Mouse (Mus musculus) frontal cortex, postnatal 25 days (tissue): ENCODE measurements around the gene Map7d1.

Experiments used
- DNase-seq, 2 experiments: peaks; one replicate each; pipeline ENCODE4 v3.0.0; 2022; ENCODE audit warnings: low spot score in 2 of 2

Gene Map7d1

DNA sequence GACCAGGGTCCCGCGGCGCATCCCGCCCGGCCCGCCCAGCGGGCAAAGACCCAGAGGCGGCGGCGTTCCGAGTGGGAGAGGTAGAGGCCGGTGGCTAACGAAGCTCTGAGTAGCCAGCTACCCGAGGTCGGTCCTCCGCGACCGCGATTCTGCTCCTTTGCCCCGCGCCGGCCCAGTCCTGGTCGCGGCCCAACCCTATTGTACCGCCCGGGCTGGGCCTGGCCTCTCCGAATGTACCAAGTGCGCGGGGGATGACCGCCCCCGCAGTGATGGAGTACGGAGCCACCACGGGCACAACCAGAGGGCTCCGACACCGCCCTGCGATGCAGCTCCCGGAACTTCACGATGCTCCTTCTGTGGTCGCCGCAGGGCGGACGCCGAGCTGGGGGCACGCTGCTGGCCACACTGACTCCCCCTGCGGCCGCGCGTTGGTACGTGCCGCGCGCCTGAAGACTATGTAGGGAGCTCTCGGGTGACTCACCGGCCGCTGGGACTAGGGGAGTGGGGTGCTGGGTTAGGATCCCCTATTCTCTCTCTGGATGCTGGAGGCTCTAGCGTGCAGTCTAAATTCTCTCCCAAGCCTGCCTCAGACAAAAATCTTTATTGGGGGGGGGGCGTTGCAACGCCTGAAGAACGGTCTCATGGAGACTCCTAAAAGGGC, at the start of gene Map7d1:
TSS of gene Map7d1 (minus strand) at position 213 of the 661 bp plus-strand sequence.
- peak; percentile 78 to 84 for DNase-seq

- no peak for DNase-seq
Observed at GRCm38 (mm10) chr4:126305428-126305827, 49.3 kb upstream of the Map7d1 start.

GRCm38 (mm10) chr4:126303877-126304276, 47.7 kb upstream of the Map7d1 start:
- no peak for DNase-seq

- DNase-seq: no peak
Observed at GRCm38 (mm10) chr4:126301584-126302309, 45.6 kb upstream of the Map7d1 start.

- no peak for DNase-seq
Observed at GRCm38 (mm10) chr4:126300916-126301583, 44.9 kb upstream of the Map7d1 start.

DNA sequence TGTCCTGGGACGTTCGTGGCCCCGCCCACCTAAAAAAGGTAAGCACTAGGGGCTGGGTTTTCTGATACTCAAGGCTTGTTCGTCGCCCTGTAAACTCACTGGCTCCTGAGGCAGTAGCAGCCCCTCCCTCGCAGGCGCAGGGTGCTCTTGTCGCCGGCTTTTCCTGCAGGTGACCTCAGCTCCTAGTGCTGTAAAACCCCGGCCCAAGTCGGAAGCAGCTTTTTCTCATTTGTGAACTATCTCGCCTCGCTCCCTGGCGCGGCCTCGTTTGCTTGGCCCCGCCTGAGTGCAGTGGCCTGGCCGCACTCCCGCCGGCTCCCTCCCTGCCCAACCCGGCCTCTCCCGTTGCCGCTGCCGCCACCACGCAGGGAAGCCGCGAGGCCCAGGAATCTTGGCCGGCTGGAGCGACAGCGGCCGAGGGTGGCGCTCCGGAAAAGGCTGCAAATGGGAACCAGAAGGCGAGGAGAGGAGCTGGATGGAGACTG, 40.5 kb upstream of the Map7d1 start:
- DNase-seq: no peak

DNA sequence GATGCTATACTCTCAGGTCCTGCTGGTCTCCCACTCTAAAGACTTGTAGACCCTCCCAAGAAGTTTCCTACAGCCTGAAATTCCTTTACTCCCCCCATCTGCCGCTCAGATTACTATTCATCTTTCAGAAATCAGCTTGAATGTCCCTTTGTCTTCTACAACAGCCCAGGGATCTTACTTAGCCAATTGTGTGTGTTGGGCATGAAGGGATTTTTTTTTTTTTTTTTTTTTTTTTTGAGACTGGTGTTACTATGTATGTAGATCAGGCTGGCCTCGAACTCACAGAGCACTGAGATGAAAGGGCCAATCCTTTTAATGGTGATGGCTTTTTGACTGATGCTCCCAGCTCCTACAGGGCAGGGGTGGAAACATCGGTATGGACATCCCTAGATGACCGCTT, 39.8 kb upstream of the Map7d1 start:
- no peak for DNase-seq

DNA sequence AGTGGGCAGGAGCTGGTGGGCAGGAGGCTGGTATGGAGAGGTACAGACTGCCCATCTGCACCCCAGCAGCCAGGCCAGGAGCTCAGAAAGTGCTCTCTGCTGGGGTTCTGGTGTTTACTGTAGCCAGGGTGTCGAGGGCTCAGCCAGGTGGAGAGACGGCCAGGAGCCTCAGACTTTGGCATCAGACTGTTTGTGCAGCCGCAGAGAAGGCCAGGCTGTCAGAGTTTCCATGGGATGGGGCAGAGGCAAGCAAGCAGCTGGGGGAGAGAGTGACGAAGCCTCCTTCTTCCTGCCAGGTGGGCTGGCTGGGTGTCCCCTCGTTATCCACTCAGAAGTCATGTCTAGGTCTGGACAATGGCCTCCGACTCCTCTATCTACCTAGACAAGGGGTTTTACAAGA, 39.0 kb upstream of the Map7d1 start:
- DNase-seq: no peak

DNA sequence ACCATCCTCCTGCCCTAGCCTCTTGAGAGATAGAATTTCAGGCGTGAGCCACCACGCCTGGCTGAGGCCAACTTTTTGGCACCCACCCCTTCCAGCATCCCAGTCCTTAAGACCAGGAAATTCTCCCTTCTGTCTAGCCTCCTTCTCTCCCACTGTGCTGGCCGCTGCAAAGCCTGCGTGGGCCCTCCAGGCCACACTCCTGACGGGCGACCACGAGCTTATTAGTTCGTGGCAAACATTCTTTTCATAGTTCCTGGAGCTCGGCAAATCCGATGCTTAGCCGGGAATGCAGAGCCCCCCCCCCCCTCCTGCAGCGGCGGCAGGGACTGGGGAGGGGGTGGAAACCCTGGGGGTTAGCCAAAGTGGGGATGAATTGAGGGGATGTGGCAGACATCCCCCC, 35.1 kb upstream of the Map7d1 start:
- DNase-seq: no peak

GRCm38 (mm10) chr4:126290314-126290713, 34.2 kb upstream of the Map7d1 start:
- no peak for DNase-seq

GRCm38 (mm10) chr4:126288085-126288666, 32.0 kb upstream of the Map7d1 start:
- no peak for DNase-seq

GRCm38 (mm10) chr4:126287302-126287995, 31.3 kb upstream of the Map7d1 start:
- DNase-seq: no peak

DNA sequence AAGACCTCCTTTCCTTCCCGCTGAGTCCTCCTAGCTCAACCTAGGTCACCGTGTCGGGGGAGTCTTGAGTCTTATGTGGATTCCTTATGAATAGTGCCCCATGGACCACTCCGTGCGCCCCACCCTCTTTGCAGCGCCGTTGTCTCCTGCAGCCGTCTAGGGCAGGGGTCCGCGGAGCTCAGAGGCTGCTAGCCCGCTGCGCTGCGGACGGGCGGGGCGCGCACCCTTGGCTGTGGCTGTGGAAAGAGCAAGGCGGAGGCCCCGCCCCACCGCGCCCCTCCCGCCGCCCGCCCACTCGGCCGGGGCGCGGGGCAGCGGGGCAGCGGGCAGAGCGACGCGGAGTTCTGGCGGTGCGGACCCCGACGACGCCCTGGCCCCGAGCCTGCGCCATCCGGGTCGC, 30.3 kb upstream of the Map7d1 start, which contains the start of gene Col8a2:
TSS of gene Col8a2 (plus strand) at position 302 of the 400 bp plus-strand sequence.
- no peak for DNase-seq

DNA sequence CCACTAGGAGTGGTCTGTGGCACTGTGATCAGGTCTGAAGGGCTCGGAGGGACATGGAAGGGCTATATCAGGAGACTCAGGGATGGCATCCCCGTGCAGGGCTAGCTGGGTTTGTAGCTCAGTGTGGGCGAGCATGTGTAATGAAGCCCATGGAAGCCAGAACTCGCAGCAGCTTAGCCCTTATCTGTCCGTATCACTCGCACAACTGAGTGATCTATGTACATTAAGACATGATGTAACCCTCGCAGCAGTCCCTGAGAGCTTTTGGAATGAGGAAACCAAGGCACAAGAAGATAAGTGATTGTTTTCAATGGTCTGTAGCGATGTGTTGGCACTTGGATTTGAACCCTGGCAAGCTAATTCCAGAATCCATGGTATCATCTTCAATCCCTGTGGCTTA, 27.4 kb upstream of the Map7d1 start:
- no peak for DNase-seq

DNA sequence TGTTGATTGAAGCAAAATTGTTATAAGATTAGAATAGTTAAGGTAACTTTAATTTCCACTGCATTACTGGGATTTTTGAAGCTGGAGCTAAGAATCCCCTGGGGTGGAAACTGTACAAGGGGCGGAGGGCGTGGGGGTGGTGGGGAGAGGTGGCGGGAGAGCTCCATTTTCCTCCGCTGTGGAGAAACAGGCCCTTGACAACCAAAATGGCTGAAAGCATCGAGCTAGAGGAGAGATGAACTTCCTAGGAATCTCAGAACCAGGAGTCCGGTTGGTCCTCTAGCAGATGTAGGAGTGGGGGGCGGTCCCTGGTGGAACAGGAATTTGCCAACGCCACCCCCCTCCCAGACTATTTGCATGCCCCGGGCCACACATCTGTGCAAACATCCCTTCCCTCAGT, 25.6 kb upstream of the Map7d1 start:
- DNase-seq: no peak

DNA sequence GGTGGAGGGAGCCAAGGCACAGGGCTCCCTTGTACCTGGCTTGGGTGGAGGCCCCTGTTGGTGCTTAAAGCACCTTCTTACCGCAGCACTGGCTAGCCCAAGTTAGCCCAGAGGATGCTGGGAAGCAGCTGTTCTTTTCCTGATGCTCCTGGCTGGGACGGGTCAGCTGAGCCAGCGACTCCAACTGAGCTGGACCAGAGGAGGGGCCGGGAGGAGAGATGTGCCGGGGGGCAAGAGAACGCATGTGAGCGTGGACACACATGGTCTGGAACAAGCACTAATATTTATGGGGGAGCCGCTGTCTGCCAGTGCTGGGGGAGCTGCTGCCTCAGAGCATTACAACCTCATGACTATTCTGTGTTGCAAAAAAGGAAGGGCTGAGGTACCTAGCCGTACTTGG, 22.8 kb upstream of the Map7d1 start:
- no peak for DNase-seq

- DNase-seq: no peak
Observed at GRCm38 (mm10) chr4:126278565-126278915, 22.4 kb upstream of the Map7d1 start.

GRCm38 (mm10) chr4:126277906-126278564, 21.9 kb upstream of the Map7d1 start:
- no peak for DNase-seq

- no peak for DNase-seq
Observed at GRCm38 (mm10) chr4:126275681-126276131, 19.6 kb upstream of the Map7d1 start.

GRCm38 (mm10) chr4:126275081-126275480, 18.9 kb upstream of the Map7d1 start:
- DNase-seq: no peak

DNA sequence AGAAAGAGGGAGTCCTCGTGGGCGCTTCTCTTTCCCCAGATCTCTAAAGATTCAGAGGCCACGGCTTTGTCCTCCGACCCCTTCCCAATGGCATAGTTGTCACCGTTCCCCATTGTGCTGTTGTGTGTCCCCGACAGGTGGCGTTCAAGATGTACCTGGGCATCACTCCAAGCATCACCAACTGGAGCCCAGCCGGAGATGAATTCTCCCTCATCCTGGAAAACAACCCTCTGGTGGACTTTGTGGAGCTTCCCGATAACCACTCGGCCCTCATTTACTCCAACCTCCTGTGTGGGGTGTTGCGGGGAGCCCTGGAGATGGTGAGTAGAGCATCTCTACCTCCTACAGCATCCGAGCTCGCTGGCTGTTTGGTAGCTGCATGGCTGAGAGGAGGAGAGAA, 17.6 kb upstream of the Map7d1 start:
- no peak for DNase-seq
